Mouse (Mus musculus): Measurements from ENCODE around the gene Kcnd3. TPM values are rescaled to one million over a fixed set of nuclear protein-coding genes. Genes with fewer than 3 reads are reported as not detected.
A peak's percentile ranks its signal among the peaks of the same experiment; 100 is the strongest.

Gene Kcnd3
- total RNA-seq, 2 experiments from 2014 or later: 4.5 to 10.7 TPM

GRCm38 (mm10) chr3:105457657-105458056 lies 5.5 kb downstream of the Kcnd3 start:
- DNase-seq: no peak

GRCm38 (mm10) chr3:105466538-105466937 lies 14.4 kb downstream of the Kcnd3 start:
- DNase-seq: no peak

- no peak for DNase-seq
Measured at GRCm38 (mm10) chr3:105472564-105472963, 20.4 kb downstream of the Kcnd3 start.

GRCm38 (mm10) chr3:105476408-105476807 lies 24.3 kb downstream of the Kcnd3 start:
- DNase-seq: no peak

GRCm38 (mm10) chr3:105478876-105479275 lies 26.7 kb downstream of the Kcnd3 start:
- DNase-seq: no peak

GRCm38 (mm10) chr3:105481419-105481818 lies 29.3 kb downstream of the Kcnd3 start:
- no peak for DNase-seq

GRCm38 (mm10) chr3:105483651-105484052 lies 31.5 kb downstream of the Kcnd3 start:
- DNase-seq: no peak

GRCm38 (mm10) chr3:105487171-105487570 lies 35.0 kb downstream of the Kcnd3 start:
- DNase-seq: peak; percentile 40 to 56

- peak; percentile 70 to 81 for DNase-seq
Measured at GRCm38 (mm10) chr3:105489607-105490006, 37.5 kb downstream of the Kcnd3 start.

- DNase-seq: no peak
Measured at GRCm38 (mm10) chr3:105494886-105495285, 42.8 kb downstream of the Kcnd3 start.

- no peak for DNase-seq
Measured at GRCm38 (mm10) chr3:105496216-105496615, 44.1 kb downstream of the Kcnd3 start.

- DNase-seq: no peak
Measured at GRCm38 (mm10) chr3:105496935-105497334, 44.8 kb downstream of the Kcnd3 start.

GRCm38 (mm10) chr3:105501071-105501470 lies 48.9 kb downstream of the Kcnd3 start:
- no peak for DNase-seq

- no peak for DNase-seq
Measured at GRCm38 (mm10) chr3:105504272-105504671, 52.1 kb downstream of the Kcnd3 start.

- DNase-seq: no peak
Measured at GRCm38 (mm10) chr3:105505161-105505872, 53.2 kb downstream of the Kcnd3 start.

GRCm38 (mm10) chr3:105505873-105506170 lies 53.7 kb downstream of the Kcnd3 start:
- no peak for DNase-seq

- no peak for DNase-seq
Measured at GRCm38 (mm10) chr3:105506592-105506991, 54.5 kb downstream of the Kcnd3 start.

- no peak for DNase-seq
Measured at GRCm38 (mm10) chr3:105509321-105509720, 57.2 kb downstream of the Kcnd3 start.

- DNase-seq: no peak
Measured at GRCm38 (mm10) chr3:105511836-105512235, 59.7 kb downstream of the Kcnd3 start.

- DNase-seq: no peak
Measured at GRCm38 (mm10) chr3:105514215-105514614, 62.1 kb downstream of the Kcnd3 start.

GRCm38 (mm10) chr3:105515035-105515434 lies 62.9 kb downstream of the Kcnd3 start:
- DNase-seq: no peak

- DNase-seq: no peak
Measured at GRCm38 (mm10) chr3:105515640-105516039, 63.5 kb downstream of the Kcnd3 start.

GRCm38 (mm10) chr3:105520446-105520845 lies 68.3 kb downstream of the Kcnd3 start:
- DNase-seq: no peak

GRCm38 (mm10) chr3:105521178-105521631 lies 69.1 kb downstream of the Kcnd3 start:
- no peak for DNase-seq

Data from adrenal gland, postnatal 36 days (tissue).